Mouse (Mus musculus) midbrain, embryonic 10.5 days (tissue): Measurements from ENCODE around the gene Matn4. TPM values are rescaled to one million over a fixed set of nuclear protein-coding genes. Genes with fewer than 3 reads are reported as not detected.

Source experiments
- DNase-seq: peaks from one replicate; pipeline ENCODE4 v3.0.0-alpha.2; 2017; ENCODE audit warnings: low spot score
- H3K27ac ChIP-seq: fragments of 300-500 bp; sonication (generic); replicated peaks from 2 replicates; pipeline ENCODE4 v1.5.1; 2016; ENCODE audit warnings: mild to moderate bottlenecking
- H3K27me3 ChIP-seq: fragments of 300-500 bp; sonication (generic); 2 replicates; pipeline ENCODE4 v1.6.1; 2016; ENCODE audit warnings: low read depth, mild to moderate bottlenecking; ENCODE audit not compliant: poor library complexity, severe bottlenecking
- H3K36me3 ChIP-seq: fragments of 300-500 bp; sonication (generic); 2 replicates; pipeline ENCODE4 v1.6.1; 2016; ENCODE audit warnings: mild to moderate bottlenecking, moderate library complexity
- H3K4me1 ChIP-seq: fragments of 300-500 bp; sonication (generic); 2 replicates; pipeline ENCODE4 v1.6.1; 2016
- H3K4me3 ChIP-seq: fragments of 300-500 bp; sonication (generic); 2 replicates; pipeline ENCODE4 v1.5.1; 2016; ENCODE audit warnings: mild to moderate bottlenecking, moderate library complexity
- H3K9me3 ChIP-seq: fragments of 300-500 bp; sonication (generic); replicated peaks from 2 replicates; pipeline ENCODE4 v1.6.1; 2016; ENCODE audit warnings: mild to moderate bottlenecking
- WGBS: fragments of 180-500 bp; shearing (Covaris S2); methylation state at CpG from one replicate; pipeline ENCODE4 v1.1.7; 2016; 5-methylcytosine and 5-hydroxymethylcytosine counted together
- polyA plus RNA-seq: library from polyadenylated mRNA; unstranded; fragments of >200 nt; fragmentation: Nextera tagmentation; extraction: Ambion mirVana; gene quantifications from 2 replicates; pipeline ENCODE4 v1.2.1, GENCODE M21; 2016

Matn4 gene
- polyA plus RNA-seq, 1 experiment from 2014 or later = not detected

DNA sequence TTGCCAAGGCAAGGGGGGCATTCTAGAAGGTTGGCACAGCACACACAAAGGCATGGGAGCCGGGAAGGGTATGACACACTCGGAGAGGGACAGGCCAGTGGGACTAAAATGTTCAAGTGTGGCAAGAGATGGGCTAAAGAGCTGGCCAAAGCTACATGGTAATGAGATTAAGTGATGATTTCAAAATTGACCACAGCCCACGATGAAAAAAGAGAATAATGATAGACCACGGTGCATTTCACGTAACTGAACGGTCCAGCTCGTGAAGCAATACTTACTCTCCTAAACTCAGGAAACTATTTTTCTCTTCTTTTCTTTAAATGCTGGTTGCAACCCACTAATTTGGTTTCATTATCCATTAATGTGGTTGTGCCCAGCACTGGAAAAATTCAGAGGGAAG is 8.9 kb downstream of the Matn4 start:
- Histone ChIP-seq H3K4me1 (peaks cover 8% of the 10 kb centered on the region), H3K4me3 (no peak overlapping the region), H3K9me3 (peaks cover 16% of the 10 kb centered on the region), H3K27ac (no peak overlapping the region), H3K27me3 (peaks cover 47% of the 10 kb centered on the region), H3K36me3 (no peaks in the 10 kb centered on the region)
- no peak for DNase-seq
- 89% methylated on average over 7 of the region's 7 CpGs for WGBS

DNA sequence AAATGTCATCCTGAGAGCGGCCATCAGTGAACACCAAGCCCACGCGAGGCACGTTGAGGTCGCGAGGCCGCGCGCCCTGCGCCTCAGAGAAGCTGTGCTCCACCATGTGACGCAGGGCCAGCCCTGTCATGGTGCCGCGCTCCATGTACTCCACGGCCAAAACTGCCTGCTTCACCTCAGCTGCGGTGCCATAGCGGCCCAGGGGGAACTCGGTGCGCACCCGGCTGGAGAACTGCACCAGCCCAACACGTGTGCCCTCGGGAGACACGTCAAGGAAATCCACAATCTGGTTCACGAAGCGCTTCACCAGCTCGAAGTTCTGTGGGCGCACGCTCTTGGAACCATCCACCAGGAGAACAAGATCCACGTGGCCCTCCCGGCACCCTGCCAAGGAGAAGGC is 11.8 kb downstream of the Matn4 start:
- WGBS = 82% methylated on average over 29 of the region's 29 CpGs
- H3K36me3 ChIP-seq = no peaks in the 10 kb centered on the region
- DNase-seq = no peak
- H3K4me1 ChIP-seq = peaks cover 12% of the 10 kb centered on the region
- no peak overlapping the region for H3K27ac ChIP-seq
- H3K4me3 ChIP-seq = no peak overlapping the region
- H3K27me3 ChIP-seq = peaks cover 49% of the 10 kb centered on the region
- peaks cover 14% of the 10 kb centered on the region for H3K9me3 ChIP-seq

DNA sequence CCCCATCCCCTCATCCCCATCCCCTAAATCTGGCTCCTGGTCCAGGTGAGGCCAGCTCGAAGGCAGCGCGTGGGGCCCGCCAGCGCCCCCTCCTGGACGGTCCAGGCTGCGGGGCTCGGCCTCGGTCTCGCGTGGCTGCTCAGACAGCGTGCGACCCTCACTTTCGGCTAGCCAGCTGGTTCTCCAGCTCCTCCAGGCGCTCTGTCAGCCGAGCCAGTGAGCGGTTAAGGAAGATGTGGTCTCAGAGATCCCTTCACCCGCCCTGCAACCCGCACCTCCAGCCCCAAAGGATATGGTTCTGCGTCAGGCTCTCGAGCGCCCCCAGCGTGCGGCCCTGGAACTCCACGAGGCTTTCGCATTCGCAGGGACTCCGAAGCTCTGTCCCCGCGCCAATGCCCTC is 15.5 kb downstream of the Matn4 start:
- under 1% methylated on average over 30 of the region's 30 CpGs for WGBS
- Histone ChIP-seq H3K4me3 (peak overlapping the region; percentile 58), H3K4me1 (peaks cover 24% of the 10 kb centered on the region), H3K36me3 (no peaks in the 10 kb centered on the region), H3K27ac (peak overlapping the region; percentile 75), H3K27me3 (peaks cover 75% of the 10 kb centered on the region), H3K9me3 (no peaks in the 10 kb centered on the region)
- peak; percentile 89 for DNase-seq

GRCm38 (mm10) chr2:164389020-164389419 is 15.9 kb downstream of the Matn4 start, which contains the start of gene Slpi:
Slpi (minus strand) TSS chr2:164389095.
- peaks cover 24% of the 10 kb centered on the region for H3K4me1 ChIP-seq
- peak; percentile 39 for DNase-seq
- H3K27me3 ChIP-seq = peaks cover 75% of the 10 kb centered on the region
- H3K27ac ChIP-seq = peak within 1 kb of the TSS; percentile 75
- no peaks in the 10 kb centered on the region for H3K9me3 ChIP-seq
- WGBS = 3% methylated on average over 17 of the region's 17 CpGs
- peak within 1 kb of the TSS; percentile 58 for H3K4me3 ChIP-seq
- no peaks in the 10 kb centered on the region for H3K36me3 ChIP-seq

GRCm38 (mm10) chr2:164386953-164387352 is 18.0 kb downstream of the Matn4 start:
- H3K27ac ChIP-seq = no peak overlapping the region
- H3K9me3 ChIP-seq = no peaks in the 10 kb centered on the region
- no peak overlapping the region for H3K4me3 ChIP-seq
- no peaks in the 10 kb centered on the region for H3K36me3 ChIP-seq
- WGBS = 15% methylated on average over 8 of the region's 8 CpGs
- peaks cover 24% of the 10 kb centered on the region for H3K4me1 ChIP-seq
- peak; percentile 36 for DNase-seq
- peaks cover 64% of the 10 kb centered on the region for H3K27me3 ChIP-seq

DNA sequence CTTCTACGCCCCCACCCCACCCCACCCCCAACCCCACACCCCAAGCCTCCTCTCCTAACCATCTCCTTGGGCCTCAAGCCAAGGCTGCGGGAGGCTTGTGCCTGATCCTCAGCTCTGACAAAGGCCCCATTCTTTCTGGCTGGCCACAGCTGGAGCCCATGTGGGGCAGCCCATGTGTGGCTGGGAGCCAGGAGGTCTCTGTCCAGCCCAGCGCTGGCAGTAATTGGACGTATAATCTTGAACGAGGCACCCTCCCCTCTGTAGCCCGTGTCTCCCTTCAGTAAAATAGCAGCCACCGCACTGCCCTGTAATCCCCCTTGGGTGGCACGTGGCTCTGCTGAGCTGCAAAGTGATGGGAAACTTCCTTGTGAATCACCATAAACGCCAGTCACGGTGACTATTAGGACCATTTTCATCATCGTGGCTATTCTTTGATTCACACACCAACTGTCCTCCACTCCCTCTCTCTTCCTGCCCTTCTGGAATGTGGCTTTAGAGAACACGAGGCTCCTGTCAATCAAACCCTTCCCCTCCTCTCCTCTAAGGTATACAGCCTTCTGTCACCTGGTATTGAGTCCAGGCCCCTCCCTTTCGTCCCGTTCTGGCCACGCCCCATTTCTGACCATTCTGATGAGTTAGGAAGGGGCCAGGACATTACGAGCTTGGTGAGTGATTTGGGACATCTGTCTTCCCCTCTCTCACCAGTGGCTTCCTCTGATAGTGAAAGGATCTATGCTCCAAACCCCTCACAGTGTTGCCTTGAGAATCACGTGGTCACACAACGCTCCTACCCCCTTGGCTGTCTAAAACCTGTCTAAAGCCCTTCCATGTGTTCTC is 18.8 kb downstream of the Matn4 start:
- 17% methylated on average over 18 of the region's 18 CpGs for WGBS
- Histone ChIP-seq H3K4me3 (no peak overlapping the region), H3K36me3 (no peaks in the 10 kb centered on the region), H3K9me3 (no peaks in the 10 kb centered on the region), H3K27ac (peak overlapping the region; percentile 55; the same call in 1 of the 2 replicates), H3K4me1 (peaks cover 24% of the 10 kb centered on the region), H3K27me3 (peaks cover 56% of the 10 kb centered on the region)
- peak; percentile 53 for DNase-seq

- Histone ChIP-seq H3K36me3 (no peaks in the 10 kb centered on the region), H3K27me3 (peaks cover 33% of the 10 kb centered on the region), H3K4me1 (peaks cover 14% of the 10 kb centered on the region), H3K9me3 (no peaks in the 10 kb centered on the region), H3K4me3 (no peak overlapping the region), H3K27ac (no peak overlapping the region)
- no peak for DNase-seq
- WGBS = 75% methylated on average over 11 of the region's 11 CpGs
Observed at GRCm38 (mm10) chr2:164383656-164384399, 21.1 kb downstream of the Matn4 start.

GRCm38 (mm10) chr2:164382971-164383370 is 22.0 kb downstream of the Matn4 start:
- Histone ChIP-seq H3K9me3 (no peaks in the 10 kb centered on the region), H3K27me3 (peaks cover 24% of the 10 kb centered on the region), H3K36me3 (no peaks in the 10 kb centered on the region), H3K4me1 (peaks cover 12% of the 10 kb centered on the region), H3K27ac (no peak overlapping the region), H3K4me3 (no peak overlapping the region)
- DNase-seq = no peak
- WGBS = 86% methylated on average over 3 of the region's 3 CpGs

DNA sequence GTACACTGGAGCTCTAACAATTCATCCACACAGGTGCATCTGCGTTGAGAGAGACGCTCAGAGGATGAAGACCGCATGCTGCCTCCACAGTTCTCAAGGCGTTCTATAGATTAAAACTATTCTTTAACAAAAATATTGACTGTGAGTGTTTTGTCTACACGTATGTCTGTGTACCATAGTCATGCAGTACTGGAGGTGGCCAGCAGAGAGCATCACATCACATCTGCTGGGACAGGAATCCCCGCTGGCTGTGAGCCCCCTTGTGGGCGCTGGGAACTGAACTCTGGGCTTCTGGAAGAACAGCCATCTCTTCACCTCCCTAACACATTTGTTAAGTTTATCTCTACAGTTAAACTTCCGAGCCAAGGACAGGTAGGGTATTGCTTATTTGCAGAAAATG is 23.2 kb downstream of the Matn4 start:
- peaks cover 12% of the 10 kb centered on the region for H3K27me3 ChIP-seq
- no peak overlapping the region for H3K4me3 ChIP-seq
- no peaks in the 10 kb centered on the region for H3K9me3 ChIP-seq
- 72% methylated on average over 8 of the region's 8 CpGs for WGBS
- H3K27ac ChIP-seq = no peak overlapping the region
- peaks cover 12% of the 10 kb centered on the region for H3K4me1 ChIP-seq
- no peaks in the 10 kb centered on the region for H3K36me3 ChIP-seq
- DNase-seq = no peak

GRCm38 (mm10) chr2:164377478-164378426 is 27.2 kb downstream of the Matn4 start:
- Histone ChIP-seq H3K36me3 (no peaks in the 10 kb centered on the region), H3K4me1 (no peaks in the 10 kb centered on the region), H3K27ac (no peak overlapping the region), H3K9me3 (no peaks in the 10 kb centered on the region), H3K27me3 (no peaks in the 10 kb centered on the region), H3K4me3 (no peak overlapping the region)
- DNase-seq = no peak
- 92% methylated on average over 15 of the region's 15 CpGs for WGBS

DNA sequence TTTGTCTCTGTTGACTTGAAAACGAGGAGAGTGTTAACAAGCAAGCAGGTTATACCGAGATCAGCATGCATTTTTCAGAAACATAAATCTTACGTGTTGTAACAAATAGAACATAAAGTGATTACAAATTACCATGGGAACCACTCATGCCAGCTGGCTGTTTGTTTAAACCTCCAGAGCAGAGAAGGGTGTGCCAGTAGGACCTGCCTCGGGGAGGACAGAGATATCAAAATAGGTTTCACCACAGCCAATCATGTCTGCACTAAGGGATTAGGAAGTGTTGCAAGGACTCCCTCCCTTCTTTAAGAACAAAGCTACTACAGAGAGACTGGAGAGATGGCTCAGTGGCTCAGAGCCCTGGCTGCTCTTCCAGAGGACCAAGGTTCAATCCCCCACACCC is 31.8 kb downstream of the Matn4 start:
- WGBS = 66% methylated on average over 4 of the region's 4 CpGs
- Histone ChIP-seq H3K27me3 (no peaks in the 10 kb centered on the region), H3K36me3 (no peaks in the 10 kb centered on the region), H3K4me3 (no peak overlapping the region), H3K9me3 (no peaks in the 10 kb centered on the region), H3K4me1 (no peaks in the 10 kb centered on the region), H3K27ac (no peak overlapping the region)
- DNase-seq = no peak

- H3K4me1 ChIP-seq = no peaks in the 10 kb centered on the region
- H3K27me3 ChIP-seq = no peaks in the 10 kb centered on the region
- DNase-seq = no peak
- no peak overlapping the region for H3K4me3 ChIP-seq
- H3K9me3 ChIP-seq = no peaks in the 10 kb centered on the region
- no peak overlapping the region for H3K27ac ChIP-seq
- WGBS = 42% methylated on average over 3 of the region's 3 CpGs
- H3K36me3 ChIP-seq = no peaks in the 10 kb centered on the region
Observed at GRCm38 (mm10) chr2:164372408-164373053, 32.4 kb downstream of the Matn4 start.
